Mouse (Mus musculus): ENCODE measurements around the gene Tpcn2. TPM values are rescaled to one million over a fixed set of nuclear protein-coding genes. Genes with fewer than 3 reads are reported as not detected.

Tpcn2 gene
- total RNA-seq, 2 experiments from 2014 or later: 4.7 to 4.8 TPM

DNA sequence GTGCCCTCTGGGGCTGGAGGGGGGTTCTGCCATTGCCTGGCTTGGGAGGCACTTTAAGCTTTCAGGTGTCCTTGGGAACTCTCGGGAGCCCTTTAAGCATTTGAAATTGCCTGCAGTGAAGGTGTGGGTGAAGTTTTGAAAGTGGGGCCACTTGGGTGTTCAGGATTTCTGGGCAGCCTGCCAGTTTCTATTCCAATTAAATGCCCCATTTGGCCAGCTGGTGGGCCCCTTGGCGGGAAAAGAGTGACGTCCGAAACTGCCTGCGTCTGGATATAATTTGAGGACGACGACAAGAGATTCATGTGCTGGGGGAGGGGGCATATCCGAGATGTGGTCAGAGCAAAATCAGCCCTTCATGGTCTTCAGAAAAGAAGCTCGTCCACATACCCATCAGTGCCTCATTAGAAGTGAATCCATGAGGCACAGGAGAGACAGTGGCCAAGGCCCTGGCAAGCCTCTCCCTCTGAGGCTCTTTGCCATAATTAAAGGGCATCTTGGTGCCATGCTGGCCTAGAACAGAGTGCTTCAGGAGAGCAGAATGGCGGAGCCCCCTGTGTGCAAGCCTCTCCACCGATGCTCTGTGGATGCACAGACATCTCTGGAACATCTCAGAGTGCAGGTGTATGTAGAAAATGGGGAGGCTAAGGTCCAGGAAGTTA lies 102.3 kb downstream of the Tpcn2 start:
- no peak for DNase-seq (ENCODE audit: low spot score in 2 of 2)
- intact Hi-C loops (cut with DNase I): no loop called here

DNA sequence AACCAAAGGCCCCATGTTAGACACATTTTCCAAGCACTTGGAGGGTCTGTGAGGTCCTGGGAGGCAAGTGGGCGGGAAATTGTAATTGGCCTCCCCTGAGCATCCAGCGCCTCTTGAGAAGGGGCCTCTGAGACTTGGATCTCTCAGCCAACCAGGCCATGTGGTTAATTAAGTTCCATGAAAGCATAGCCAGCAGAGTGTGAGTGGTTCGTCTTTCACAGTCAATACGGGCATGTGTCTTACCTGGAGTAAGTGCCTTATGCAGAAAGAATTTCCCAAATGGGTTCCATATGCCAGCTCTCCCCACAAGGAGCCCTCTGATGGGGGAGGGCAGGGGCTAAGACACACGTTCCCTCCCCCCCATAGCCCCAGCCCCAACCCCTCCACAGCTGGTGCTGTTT lies 104.1 kb downstream of the Tpcn2 start:
- intact Hi-C loops (cut with DNase I): no loop called here
- DNase-seq (ENCODE audit: low spot score in 2 of 2): no peak

DNA sequence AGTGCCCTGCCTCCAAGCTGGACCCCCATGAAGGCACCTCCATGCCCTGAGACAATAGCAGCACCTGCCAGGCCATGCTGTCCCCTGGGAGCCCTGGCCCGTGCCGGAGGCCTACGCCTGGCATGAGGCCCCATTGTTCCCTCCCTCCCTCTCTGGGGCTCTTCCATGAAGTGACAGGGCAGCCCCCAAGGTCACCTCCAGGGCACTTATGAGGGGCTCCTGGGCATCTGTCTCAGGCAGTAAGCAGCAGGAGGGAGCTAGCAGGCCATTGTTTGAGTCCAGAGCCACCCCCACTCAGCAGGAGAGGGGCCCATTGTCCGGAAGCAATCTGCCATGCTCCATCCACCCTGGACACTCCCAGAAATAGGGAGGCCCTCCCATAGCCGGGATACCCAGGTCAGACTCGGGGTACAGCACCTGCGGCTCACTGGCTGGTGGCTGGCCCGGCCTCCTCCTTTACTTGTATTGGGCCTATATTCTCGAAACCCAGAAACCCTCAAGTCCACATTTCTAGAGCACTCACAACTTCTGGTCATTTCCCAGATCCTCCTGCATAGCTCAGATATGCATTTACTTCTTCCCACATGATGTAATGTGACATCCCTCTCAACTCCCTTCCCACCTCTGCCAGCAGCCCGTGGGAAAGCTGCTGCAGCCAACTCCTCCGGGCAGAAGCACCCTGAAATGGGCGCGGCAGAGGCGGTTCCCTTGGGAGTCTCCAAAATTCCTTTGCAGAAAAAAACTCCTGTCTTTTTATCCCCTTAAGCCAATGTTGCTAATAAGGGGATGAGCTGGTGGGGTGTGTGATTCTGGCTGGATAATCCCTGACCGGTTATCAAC lies 106.8 kb downstream of the Tpcn2 start:
- peak in 1 of 2 experiments; percentile 56 for DNase-seq (ENCODE audit: low spot score in 2 of 2)
- intact Hi-C loops (cut with DNase I): no loop called here

DNA sequence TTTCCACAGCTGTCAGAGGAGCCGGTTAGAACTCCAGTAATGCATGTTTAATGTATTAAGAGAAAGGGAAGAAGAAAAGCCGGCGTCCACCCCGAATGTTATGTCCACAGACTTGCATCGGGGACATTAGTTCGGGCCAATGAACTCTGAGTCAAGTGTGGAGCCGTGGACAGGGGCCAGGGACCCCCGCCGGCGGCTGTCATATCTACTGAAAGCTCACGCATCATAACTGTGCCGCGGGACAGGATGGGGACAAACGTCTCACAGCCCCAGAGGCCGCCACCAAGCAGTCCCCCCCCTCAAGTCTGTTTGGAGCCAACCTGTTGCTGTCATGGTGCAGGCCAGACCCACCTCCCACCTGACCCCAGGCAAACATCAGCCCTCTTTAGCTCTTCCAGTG lies 110.2 kb downstream of the Tpcn2 start:
- DNase-seq (ENCODE audit: low spot score in 2 of 2): no peak
- intact Hi-C loops (cut with DNase I): no loop called here

DNA sequence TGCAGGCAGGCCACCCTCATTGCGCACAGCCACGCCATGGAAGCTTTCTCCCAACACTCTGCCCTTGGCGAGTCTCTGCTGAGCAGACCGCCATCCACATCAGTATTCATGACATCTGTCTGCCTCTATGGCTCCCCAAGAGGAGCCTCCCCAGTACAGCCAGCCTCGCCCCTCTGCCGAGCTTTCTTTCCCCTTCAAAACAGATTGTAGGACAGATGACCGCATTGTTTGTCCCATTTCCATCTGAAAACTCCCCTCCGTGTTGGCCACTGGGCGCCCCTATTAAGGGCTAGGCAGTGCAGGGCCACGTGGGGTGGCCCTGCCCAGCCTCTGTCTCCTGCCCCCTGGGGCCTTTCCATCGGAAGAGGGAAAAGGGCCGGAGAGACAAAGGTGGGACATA lies 110.7 kb downstream of the Tpcn2 start:
- DNase-seq (ENCODE audit: low spot score in 2 of 2): no peak

DNA sequence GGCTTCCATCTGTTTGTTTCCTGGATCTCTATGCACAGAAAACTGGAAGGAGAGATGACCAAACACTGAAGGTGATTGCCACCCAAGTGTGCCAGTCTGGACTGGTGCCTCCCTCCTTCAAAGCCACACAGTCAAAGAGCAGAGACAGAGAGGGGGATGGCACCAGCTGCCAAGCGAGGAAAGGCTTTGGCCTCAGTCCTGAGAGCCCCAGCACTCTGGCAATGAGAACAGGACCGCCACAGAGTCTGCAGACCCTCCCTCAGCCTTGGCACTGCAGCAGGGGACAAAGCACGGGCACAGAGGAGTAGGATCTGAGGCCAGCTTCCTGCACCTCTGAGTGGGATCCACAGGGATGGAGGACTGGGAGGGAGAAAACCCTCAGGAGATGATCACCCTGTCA lies 114.1 kb downstream of the Tpcn2 start:
- DNase-seq (ENCODE audit: low spot score in 2 of 2): no peak
- intact Hi-C loops (cut with DNase I): no loop called here

More for the DNA sequence above, 110.7 kb downstream of the Tpcn2 start:
- intact Hi-C loops (cut with DNase I): no loop called here

DNA sequence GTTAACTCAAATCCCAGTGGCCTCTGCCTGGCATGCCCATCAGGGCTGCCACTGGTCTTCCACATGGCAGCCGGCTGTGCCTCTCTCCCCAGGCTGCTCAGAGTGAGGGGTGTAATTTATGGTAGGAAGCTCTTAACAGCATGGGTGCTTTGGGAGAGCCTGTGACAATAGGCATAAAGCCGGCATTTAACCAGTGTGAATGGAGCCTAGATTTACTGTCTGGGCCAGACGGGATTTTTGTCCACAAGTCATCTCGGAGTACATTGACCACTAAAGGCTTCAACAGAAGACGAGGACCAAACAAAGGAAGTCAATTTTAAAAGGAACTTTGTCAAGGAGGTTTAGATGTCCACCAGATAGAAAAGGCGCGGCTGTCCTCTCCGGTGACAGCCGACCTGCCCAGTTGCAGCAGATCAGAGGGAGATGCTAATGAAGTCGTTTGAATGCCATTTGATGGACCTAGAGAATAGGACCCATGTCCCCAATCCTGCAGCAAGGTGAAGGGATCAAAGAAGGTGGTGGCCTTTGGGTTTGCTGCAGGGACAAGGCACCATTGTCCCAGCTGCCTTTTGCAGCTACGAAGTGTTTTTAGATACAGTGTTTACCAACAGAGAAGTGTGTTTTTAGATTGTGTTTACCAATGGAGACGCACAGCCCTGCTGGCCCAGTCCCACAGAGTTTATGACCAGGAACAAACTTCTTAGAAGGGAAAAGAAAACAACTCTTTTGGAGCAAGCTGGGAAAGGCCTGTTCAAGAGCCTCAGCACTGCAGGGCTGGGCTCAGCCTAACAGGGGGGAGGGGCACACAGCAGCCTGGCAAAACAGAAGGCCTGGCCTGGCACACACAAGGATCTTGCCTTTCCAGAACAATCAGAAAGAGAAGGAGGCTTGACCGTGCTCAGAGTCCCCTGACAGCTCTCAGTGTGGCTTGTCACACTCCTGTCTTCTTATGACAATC lies 124.2 kb downstream of the Tpcn2 start:
- intact Hi-C loops (cut with DNase I): no loop called here
- DNase-seq (ENCODE audit: low spot score in 2 of 2): no peak

DNA sequence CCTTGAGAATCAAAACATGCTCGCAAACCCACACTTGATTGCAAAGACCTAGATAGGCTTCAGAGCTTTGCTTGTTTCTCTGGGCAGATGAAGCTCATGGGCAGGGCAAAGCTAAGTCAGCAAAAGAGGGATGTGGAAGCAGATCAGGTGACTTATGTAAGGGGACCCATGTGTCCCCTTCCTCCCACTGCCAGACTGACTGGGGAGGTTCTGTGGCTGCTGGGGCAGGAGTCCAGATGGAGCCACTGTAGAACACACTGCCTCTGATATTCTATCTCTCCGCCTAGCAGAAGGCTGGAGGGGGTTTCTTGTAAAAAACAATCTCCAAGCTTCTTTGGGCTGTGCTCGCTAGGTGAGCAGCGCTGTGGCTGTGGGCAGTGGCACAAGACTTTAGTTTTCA lies 128.1 kb downstream of the Tpcn2 start:
- no peak for DNase-seq (ENCODE audit: low spot score in 2 of 2)
- intact Hi-C loops (cut with DNase I): no loop called here

DNA sequence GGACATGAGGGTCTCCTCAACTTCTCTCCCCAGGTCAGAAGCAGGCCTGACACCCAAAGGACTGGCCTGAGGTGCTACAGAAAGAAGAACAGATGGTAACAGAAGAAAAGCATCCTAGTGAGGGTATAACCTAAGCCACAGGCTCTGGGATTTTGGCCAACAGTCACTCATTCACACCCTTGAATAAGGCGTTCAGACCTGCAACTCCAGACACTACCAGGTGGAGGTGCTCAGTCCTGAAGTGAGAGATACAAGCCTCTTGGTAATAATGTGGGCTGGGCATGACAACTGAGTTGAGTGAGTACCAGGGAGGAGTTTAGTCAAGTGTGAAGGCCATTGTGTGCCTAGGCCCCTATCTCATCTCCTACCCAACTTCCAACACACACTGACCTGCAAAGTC lies 129.7 kb downstream of the Tpcn2 start:
- intact Hi-C loops (cut with DNase I): no loop called here
- DNase-seq (ENCODE audit: low spot score in 2 of 2): no peak

DNA sequence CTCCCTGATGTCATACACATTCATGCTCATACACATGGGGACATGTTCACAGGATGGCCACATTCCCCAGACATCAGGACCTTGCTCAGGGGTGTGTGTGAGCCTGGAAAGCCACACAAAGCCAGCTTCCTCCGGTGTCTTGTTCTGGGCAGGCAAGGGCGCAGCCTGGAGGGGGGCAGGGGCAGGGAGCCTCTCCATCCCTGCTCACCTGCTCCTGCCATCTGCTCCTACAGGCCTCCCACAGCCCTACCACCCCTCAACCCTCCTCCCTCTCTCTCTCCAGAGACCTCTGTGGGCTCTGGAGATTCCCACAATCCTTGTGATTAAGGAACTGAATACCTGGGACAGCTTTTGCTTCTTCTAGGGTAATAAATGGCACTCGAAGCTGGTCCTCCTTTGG lies 132.0 kb downstream of the Tpcn2 start:
- intact Hi-C loops (cut with DNase I): no loop called here
- no peak for DNase-seq (ENCODE audit: low spot score in 2 of 2)

DNA sequence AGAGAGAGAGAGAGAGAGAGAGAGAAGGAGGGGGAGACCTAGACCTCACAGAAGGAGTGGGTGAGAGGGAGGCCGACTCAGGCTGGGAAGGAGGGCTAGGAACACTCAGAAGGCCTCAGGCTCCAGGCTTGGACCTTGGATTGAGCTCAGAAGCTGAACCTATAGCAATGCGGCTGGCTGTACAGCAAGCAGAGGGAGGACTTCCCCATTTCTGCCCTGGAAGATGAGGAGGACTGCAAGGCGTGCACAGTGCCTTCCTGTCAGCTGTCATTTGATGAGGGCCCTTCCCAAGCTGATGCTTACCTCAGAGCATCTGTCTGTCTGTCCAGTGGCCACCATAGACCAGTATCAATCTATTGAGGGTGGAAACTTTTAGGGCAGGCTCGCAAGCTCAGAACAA lies 134.9 kb downstream of the Tpcn2 start:
- no peak for DNase-seq (ENCODE audit: low spot score in 2 of 2)
- intact Hi-C loops (cut with DNase I): no loop called here

DNA sequence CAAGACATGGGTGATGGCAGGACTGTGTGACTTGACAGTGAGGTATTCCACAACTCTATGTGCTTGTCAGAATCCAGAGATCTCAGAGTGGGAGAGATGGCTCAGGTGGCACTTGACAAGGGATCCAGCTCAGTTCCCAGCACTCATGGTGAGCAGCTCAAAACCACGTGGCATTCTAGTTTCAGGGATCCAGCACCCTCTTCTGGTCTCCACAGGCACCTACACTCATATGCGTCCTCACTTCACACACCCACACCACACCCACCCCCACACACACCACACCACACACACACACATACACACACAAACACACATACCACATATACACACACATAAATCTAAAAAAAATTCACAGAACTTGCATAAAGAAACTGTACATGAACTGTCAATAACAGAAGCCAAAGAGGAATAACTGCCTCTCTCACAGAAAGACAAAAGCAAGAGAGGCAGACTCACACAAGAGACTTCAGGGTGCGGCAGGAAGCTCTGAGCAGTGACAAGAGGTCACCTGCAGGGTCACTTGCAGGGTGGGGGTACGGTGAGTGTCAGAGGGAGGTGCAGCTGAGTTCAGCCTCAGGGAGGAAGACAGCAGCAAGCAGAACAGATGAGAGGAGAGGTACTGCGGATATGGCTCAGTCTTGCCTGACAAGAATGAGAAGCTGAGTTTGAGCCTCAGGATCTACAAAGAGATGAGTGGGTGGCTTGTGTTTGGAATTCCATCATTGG lies 135.7 kb downstream of the Tpcn2 start:
- no peak for DNase-seq (ENCODE audit: low spot score in 2 of 2)
- intact Hi-C loops (cut with DNase I): no loop called here

DNA sequence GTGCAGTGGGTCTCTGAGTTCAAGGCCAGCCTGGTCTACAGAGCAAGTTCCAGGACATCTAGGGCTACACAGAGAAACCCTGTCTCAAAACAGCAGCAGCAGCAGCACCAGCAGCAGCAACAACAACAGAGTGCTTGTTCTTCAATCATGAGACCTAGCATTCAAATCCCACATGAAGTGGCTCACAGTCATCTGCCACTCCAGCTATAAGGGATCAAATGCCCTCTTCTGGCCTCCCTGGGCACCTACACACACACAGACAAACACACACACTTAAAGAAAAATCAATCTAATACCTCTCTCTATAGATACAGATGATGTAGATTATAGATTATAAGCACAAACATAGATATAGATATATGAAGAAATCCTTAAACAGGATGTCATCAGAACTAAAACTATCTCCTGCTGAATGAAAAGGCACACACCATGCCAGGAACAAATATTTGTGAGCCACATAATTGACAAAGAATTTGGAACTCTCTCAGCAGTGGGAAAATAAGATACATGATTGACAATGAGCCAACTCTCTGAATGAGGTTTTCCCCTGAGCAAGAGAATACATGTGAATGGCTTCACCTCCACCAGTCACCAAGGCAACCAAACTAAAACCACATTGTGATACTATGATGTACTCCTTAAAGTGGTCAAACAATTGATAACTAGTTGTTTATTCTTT lies 137.4 kb downstream of the Tpcn2 start:
- DNase-seq (ENCODE audit: low spot score in 2 of 2): no peak
- intact Hi-C loops (cut with DNase I): no loop called here

DNA sequence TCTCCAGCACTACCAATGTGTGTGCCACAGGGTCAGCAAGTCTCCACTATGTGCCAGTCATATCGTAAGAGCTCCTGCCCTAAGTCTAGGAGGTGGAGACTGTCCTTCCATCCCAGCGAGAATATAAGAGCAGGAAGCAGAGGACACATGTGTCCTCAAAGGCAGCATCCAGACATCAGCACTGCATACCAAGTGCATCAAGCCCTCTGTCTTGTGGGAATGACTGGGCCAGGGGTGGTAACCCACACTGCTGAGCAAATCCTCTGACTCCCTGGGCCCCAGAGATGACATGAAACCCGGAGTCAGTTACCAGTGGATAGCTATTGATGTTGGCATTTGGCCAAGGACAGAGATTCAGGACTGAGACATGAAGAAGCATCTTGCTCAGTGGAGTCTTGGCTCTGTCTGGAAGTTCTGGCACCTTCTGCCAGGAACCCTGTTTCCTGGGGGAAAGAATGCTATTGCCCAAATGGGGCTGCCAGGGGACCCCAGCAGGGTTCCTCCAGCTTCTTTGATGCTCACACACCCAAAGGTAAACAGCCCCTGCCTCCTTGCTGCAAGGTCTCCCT lies 140.2 kb downstream of the Tpcn2 start:
- DNase-seq (ENCODE audit: low spot score in 2 of 2): no peak
- intact Hi-C loops (cut with DNase I): no loop called here

DNA sequence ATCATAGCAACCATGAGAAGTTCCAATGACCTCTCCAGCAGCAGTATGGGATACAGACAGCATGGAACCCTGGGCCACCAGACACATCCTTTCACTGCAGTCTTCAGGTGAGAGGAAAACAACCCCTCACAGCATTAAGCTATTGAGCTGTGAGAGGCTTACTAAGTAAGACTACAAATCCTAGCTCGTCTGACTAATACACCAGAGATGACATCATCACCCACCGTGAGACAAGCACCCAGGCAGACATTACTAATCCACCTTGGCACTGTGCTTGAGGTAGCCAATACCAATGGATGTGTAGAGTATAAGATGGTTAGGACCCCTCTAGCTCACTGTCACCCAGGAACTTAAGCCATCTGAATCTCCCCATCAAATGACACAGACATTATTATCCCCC lies 143.2 kb downstream of the Tpcn2 start:
- intact Hi-C loops (cut with DNase I): no loop called here
- DNase-seq (ENCODE audit: low spot score in 2 of 2): no peak

DNA sequence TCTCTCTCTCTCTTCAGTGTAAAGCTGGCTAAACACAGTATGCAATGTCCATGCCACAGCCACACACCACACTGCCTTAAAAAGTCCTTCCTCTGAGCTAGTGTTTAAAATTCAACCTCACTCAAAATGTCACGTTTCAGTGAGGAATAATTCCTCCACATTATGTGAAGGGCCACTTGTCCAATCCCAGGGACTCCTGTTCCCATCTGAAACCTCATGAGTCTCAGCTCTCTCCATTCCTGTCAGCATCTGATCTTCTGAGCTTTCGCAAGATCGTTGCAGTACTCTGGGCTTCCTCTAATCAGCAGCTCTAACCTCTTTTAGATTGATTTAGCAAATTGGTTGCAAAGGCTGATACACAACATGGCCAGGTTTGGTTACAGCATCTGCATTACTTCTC lies 144.2 kb downstream of the Tpcn2 start:
- DNase-seq (ENCODE audit: low spot score in 2 of 2): no peak
- intact Hi-C loops (cut with DNase I): no loop called here

DNA sequence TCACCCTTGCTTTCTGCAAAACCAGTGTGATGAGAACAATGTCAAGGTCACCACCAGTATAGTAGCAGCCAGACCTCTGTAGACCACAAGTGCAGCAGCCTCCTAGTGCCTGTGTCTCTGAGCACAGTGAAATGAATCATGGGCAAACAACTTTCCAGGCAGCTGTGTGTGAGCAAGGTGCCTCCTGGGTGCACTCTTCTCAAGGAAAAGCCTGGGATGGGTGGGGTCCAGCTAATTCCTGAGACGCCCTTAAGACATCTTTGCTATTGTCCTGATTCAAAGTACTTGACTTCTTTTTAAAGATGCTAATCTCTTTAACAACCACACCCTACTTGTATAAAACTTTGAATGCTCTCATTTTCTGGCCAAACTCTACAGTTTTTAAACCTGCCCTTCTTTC lies 144.7 kb downstream of the Tpcn2 start:
- intact Hi-C loops (cut with DNase I): no loop called here
- DNase-seq (ENCODE audit: low spot score in 2 of 2): no peak

DNA sequence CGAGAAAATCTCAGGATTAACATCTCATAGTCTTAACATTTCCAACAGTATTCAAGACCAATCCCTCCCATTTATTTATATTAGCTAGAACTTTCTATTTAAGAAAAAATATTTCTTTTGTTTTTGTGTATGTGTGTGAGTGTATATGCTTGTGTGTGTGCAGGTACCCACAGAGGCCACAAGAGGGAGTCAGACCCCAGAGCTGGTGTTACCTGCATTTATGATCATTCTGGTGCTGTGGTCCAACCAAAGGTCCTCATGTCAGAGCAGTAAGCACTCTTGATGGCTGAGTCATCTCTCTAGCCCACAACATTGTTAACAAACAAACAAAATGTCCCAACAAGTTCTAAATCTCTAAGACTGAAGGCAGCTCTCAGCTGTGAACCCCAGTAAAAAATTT lies 145.9 kb downstream of the Tpcn2 start:
- DNase-seq (ENCODE audit: low spot score in 2 of 2): no peak
- intact Hi-C loops (cut with DNase I): no loop called here

DNA sequence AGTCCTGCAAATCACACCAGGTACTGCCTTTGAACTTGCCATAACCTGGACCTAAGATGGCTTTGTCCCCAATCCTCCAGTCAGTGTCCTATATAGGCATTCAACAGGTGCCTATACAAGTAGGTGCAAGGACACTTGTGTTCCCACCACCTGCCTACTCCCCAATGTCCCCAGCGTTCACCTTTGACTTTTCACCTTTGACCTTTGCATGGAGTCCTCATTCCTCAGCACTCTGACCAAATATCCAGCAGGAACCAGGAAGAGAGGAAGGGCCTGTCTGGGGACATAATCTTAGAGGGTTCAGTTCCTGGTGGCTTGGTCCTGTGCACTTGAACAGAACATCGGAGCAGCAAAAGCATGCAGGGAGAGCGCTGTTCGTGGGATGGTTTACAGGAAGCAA lies 147.0 kb downstream of the Tpcn2 start:
- DNase-seq (ENCODE audit: low spot score in 2 of 2): no peak
- intact Hi-C loops (cut with DNase I): no loop called here
